Mouse (Mus musculus): ENCODE results near the gene Thumpd3. TPM values are rescaled to one million over a fixed set of nuclear protein-coding genes. Genes with fewer than 3 reads are reported as not detected.
A peak's percentile ranks its signal among the peaks of the same experiment; 100 is the strongest.

Gene Thumpd3
- 51.4 and 55.6 TPM in 2 replicates for polyA plus RNA-seq (2015; fragmentation: Nextera tagmentation; extraction: Ambion mirVana)

DNA sequence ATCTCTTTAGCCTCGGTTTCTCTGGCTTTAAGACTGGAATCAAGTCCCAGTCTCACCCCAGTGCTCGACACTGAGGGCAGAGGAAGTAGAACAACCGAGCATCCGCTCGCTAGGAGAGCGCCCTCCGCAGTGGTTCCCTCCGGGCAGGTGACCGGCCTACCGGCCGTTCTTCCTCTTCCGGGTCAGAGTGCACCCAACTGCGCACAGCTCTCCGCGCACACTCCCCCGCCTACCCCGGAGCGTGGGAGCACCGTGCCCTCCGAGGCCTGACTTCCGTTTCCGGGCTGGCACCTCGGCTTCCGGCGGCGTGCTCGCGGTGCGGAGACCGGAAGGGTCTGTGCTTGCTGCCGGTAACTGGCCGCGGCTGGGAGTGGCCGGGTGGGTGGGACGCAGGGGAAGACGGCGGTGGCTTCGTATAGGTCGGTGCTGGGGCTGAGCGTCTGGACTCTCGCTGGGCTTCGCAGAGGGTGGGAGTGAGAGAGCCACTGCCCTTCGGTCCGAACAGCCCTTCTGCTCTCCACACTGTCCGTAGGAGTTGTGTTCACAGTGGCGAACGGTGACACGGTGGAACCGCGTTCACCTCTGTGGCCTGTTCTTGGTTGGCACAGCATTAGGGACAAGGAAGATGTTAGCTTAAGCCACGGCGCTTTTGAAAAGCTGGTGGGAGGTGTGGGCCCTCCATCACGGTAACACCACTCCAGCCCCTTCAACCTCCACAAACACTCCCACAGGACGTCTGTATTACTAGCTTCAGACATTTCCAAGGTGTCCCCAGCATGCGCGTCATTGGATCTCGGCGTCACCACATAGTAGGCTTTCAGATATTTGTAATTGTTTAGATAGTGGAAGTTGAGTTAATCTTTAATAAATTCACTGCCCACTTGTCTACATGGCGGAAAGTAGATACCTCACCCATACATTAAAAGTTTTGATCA lies at the start of gene Thumpd3:
Gene Thumpd3 (plus strand): TSS at position 185 of the 935 bp plus-strand sequence.
- Histone ChIP-seq H3K4me3 (ENCODE audit: low read depth, low read length) (peak within 1 kb of the TSS; percentile 69), H3K36me3 (ENCODE audit: control insufficient read depth, insufficient read depth, low read length) (peaks cover 8% of the 10 kb centered on the region), H3K9ac (ENCODE audit: low read depth, low read length) (peak within 1 kb of the TSS; percentile 62), H3K9me3 (replicated peaks; ENCODE audit: control insufficient read depth, low read length, poor library complexity, severe bottlenecking) (no peaks in the 10 kb centered on the region), H3K27ac (ENCODE audit: low read length) (peak within 1 kb of the TSS; percentile 90), H3K4me2 (ENCODE audit: low read length) (peak within 1 kb of the TSS; percentile 98), H3K27me3 (ENCODE audit: control insufficient read depth, insufficient read depth, low read depth, low read length) (no peaks in the 10 kb centered on the region), H3K4me1 (ENCODE audit: control insufficient read depth, insufficient read depth, low read length) (peaks cover 15% of the 10 kb centered on the region)
- WGBS, result 1% methylated on average over 58 of the region's 59 CpGs
- peak; percentile 99 for ATAC-seq

DNA sequence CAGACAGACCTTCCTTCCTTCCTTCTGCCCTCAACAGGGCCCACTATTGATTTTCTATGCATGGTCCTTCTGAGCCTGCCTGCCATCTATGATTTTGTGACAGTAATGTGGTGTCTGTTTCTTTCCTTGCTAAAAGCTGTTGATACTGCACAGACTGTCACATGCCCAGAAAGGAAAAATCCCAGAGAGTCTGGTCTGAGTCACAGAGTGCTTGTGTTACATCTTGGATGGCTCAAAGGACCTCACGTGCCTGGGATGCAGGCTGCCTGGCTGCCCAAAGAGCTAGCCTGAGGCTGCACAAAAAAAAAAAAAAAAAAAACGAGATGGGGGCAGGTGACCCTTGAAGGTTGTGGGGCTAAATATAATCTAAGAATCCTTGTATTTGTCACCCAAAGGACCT lies 46.8 kb upstream of the Thumpd3 start:
- Histone ChIP-seq H3K36me3 (ENCODE audit: control insufficient read depth, insufficient read depth, low read length) (no peaks in the 10 kb centered on the region), H3K4me2 (ENCODE audit: low read length) (no peak overlapping the region), H3K27ac (ENCODE audit: low read length) (no peak overlapping the region), H3K9me3 (replicated peaks; ENCODE audit: control insufficient read depth, low read length, poor library complexity, severe bottlenecking) (no peaks in the 10 kb centered on the region), H3K4me3 (ENCODE audit: low read depth, low read length) (no peak overlapping the region), H3K27me3 (ENCODE audit: control insufficient read depth, insufficient read depth, low read depth, low read length) (no peaks in the 10 kb centered on the region), H3K4me1 (ENCODE audit: control insufficient read depth, insufficient read depth, low read length) (0 out of 2 replicates have a peak, but pooled peaks cover 3% of the 10 kb centered on the region), H3K9ac (ENCODE audit: low read depth, low read length) (no peak overlapping the region)
- WGBS, result 54% methylated on average over 2 of the region's 2 CpGs
- ATAC-seq, result no peak

DNA sequence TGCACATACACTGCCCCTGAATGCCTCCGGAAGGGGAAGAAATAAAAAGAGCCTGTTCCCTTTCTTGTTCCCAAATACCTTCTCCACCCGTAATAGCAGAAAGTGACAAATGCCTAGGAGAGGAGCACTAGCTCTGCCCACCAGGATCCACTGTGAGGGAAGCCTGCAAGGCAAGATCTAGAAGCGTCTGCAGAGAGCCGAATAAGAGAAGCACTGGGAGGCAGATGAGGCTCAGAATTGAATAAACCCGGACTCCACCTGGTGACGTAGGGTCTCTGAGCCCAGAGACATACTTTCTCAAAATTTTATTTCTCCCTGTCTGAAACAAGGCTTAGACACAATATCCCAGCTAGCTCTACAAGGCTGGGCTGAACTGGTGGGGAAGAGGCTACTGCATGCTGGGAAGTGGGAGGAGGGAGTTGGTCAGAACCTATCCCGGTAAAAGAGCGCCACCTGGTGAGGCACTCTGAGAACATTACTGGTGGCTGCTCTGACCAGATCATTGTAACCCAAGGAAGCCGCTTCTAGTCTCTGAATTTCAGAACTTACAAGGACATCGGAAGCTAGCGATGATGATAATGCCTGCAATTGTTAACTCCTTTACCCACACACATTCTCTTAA lies 45.2 kb upstream of the Thumpd3 start:
- H3K4me1 ChIP-seq (ENCODE audit: control insufficient read depth, insufficient read depth, low read length), result 0 out of 2 replicates have a peak, but pooled peaks cover 3% of the 10 kb centered on the region
- H3K27ac ChIP-seq (ENCODE audit: low read length), result peak overlapping the region; percentile 40; the same call in 1 of the 2 replicates
- H3K4me3 ChIP-seq (ENCODE audit: low read depth, low read length), result no peak overlapping the region
- no peaks in the 10 kb centered on the region for H3K27me3 ChIP-seq (ENCODE audit: control insufficient read depth, insufficient read depth, low read depth, low read length)
- ATAC-seq, result peak; percentile 94
- H3K4me2 ChIP-seq (ENCODE audit: low read length), result peak overlapping the region; percentile 41
- 28% methylated on average over 11 of the region's 11 CpGs for WGBS
- H3K36me3 ChIP-seq (ENCODE audit: control insufficient read depth, insufficient read depth, low read length), result no peaks in the 10 kb centered on the region
- peak overlapping the region; percentile 10; the same call in 1 of the 2 replicates for H3K9ac ChIP-seq (ENCODE audit: low read depth, low read length)
- no peaks in the 10 kb centered on the region for H3K9me3 ChIP-seq (replicated peaks; ENCODE audit: control insufficient read depth, low read length, poor library complexity, severe bottlenecking)

DNA sequence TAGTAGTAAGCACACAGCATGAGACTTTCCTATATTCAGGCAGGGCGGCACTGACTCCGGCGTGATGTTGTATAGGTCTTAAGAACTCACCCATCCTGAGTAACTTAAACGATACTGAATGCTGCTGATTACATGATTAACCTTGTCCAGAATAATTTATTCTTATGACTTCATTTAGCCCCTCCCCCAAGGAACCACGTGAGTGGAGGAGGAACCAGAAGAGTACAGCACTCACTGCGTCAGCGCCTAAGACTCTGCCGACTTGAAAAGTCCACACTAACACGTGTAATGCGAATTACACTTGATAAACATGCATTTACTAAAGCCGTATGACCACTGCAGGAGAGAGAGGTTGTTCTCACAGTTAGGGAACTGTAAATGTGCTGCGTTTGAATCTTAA lies 44.3 kb upstream of the Thumpd3 start:
- Histone ChIP-seq H3K9ac (ENCODE audit: low read depth, low read length) (no peak overlapping the region), H3K27ac (ENCODE audit: low read length) (no peak overlapping the region), H3K9me3 (replicated peaks; ENCODE audit: control insufficient read depth, low read length, poor library complexity, severe bottlenecking) (no peaks in the 10 kb centered on the region), H3K27me3 (ENCODE audit: control insufficient read depth, insufficient read depth, low read depth, low read length) (no peaks in the 10 kb centered on the region), H3K36me3 (ENCODE audit: control insufficient read depth, insufficient read depth, low read length) (no peaks in the 10 kb centered on the region), H3K4me2 (ENCODE audit: low read length) (no peak overlapping the region), H3K4me3 (ENCODE audit: low read depth, low read length) (no peak overlapping the region), H3K4me1 (ENCODE audit: control insufficient read depth, insufficient read depth, low read length) (0 out of 2 replicates have a peak, but pooled peaks cover 3% of the 10 kb centered on the region)
- ATAC-seq, result no peak
- 76% methylated on average over 12 of the region's 12 CpGs for WGBS

DNA sequence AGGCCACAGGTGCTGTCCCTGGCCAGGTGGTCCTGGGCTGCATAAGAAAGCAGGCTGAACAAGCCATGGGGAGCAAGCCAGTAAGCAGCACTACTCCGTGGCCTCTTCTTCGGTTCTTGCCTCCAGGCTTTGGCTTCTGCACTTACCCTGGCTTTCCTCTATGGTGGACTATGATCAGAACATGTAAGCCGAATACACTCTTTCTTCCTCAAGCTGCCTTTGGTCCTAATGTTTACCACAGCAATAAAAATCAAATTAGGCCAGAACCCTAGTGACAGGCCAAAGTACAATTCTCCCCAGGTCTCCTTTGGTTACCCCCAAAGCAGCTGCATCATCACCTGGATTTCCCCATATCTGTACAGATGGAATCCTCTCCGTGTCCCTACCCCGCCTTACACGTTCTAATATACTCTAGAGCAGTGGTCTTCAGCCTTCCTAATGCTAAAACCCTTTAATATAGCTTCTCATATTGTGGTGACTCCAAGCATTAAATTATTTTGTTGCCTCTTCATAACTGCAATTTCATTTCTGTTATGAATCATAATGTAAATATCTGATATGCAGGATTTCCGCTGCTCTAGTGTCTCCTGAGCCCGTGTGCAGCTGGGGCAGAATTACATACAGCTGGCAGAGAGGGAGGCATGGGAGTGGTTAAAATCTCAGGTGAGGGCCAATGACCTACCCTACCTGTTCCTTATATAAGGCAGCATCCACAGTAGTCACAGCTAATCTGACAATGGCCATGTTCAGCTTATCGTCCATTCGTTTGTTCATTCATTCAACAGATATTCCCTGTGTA lies 42.5 kb upstream of the Thumpd3 start:
- Histone ChIP-seq H3K4me3 (ENCODE audit: low read depth, low read length) (no peak overlapping the region), H3K9me3 (replicated peaks; ENCODE audit: control insufficient read depth, low read length, poor library complexity, severe bottlenecking) (no peaks in the 10 kb centered on the region), H3K4me2 (ENCODE audit: low read length) (no peak overlapping the region), H3K27me3 (ENCODE audit: control insufficient read depth, insufficient read depth, low read depth, low read length) (no peaks in the 10 kb centered on the region), H3K4me1 (ENCODE audit: control insufficient read depth, insufficient read depth, low read length) (0 out of 2 replicates have a peak, but pooled peaks cover 3% of the 10 kb centered on the region), H3K9ac (ENCODE audit: low read depth, low read length) (no peak overlapping the region), H3K27ac (ENCODE audit: low read length) (no peak overlapping the region), H3K36me3 (ENCODE audit: control insufficient read depth, insufficient read depth, low read length) (no peaks in the 10 kb centered on the region)
- no peak for ATAC-seq
- WGBS, result 89% methylated on average over 10 of the region's 10 CpGs

DNA sequence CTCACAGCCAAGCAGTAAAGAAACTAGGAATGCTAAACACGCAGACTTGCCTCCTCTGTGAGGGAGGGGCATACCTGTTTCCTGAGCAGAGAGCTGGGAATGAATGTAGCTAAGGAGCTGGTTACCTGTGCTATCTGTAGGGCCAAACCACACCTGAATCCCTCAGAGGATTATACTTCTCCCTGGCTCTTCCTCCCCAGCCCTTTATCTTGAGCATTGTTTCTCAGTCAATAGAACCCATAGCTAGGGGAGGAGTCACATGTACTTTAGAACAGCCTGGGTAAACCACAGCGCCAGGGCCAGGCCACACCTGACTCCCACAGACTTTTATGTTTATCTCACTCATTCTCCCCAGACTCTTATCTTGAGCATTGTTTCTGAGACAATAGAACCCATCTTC lies 39.2 kb upstream of the Thumpd3 start:
- no peak for ATAC-seq

DNA sequence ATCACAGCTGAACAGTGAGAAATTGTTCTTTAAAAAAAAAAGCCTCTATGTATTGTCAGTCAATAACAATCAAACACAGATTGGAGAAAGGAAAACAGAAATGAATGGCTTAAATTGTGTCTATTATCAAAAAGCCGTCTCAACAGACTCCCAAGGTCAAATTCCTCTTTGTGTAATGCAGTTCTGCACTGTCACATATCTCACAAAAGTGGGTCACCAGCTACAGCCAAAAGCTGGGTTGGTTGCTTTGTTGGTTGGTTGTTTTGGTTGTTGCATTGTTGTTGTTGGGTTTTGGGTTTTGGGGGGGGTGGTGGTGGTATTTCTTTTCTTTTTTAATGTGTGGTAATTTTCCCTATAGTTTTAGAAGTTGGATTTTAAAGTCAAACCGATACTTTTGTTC lies 34.1 kb upstream of the Thumpd3 start:
- no peak overlapping the region for H3K4me2 ChIP-seq (ENCODE audit: low read length)
- WGBS, result 22% methylated on average over 2 of the region's 2 CpGs
- H3K9ac ChIP-seq (ENCODE audit: low read depth, low read length), result no peak overlapping the region
- H3K9me3 ChIP-seq (replicated peaks; ENCODE audit: control insufficient read depth, low read length, poor library complexity, severe bottlenecking), result no peaks in the 10 kb centered on the region
- H3K4me3 ChIP-seq (ENCODE audit: low read depth, low read length), result no peak overlapping the region
- ATAC-seq, result no peak
- no peaks in the 10 kb centered on the region for H3K36me3 ChIP-seq (ENCODE audit: control insufficient read depth, insufficient read depth, low read length)
- H3K4me1 ChIP-seq (ENCODE audit: control insufficient read depth, insufficient read depth, low read length), result no peaks in the 10 kb centered on the region
- H3K27me3 ChIP-seq (ENCODE audit: control insufficient read depth, insufficient read depth, low read depth, low read length), result no peaks in the 10 kb centered on the region
- peak overlapping the region; percentile 54 for H3K27ac ChIP-seq (ENCODE audit: low read length)

More for the DNA sequence above, 39.2 kb upstream of the Thumpd3 start:
- H3K4me1 ChIP-seq (ENCODE audit: control insufficient read depth, insufficient read depth, low read length), result no peaks in the 10 kb centered on the region
- H3K4me3 ChIP-seq (ENCODE audit: low read depth, low read length), result no peak overlapping the region
- no peak overlapping the region for H3K4me2 ChIP-seq (ENCODE audit: low read length)
- no peaks in the 10 kb centered on the region for H3K9me3 ChIP-seq (replicated peaks; ENCODE audit: control insufficient read depth, low read length, poor library complexity, severe bottlenecking)
- H3K27me3 ChIP-seq (ENCODE audit: control insufficient read depth, insufficient read depth, low read depth, low read length), result no peaks in the 10 kb centered on the region
- no peaks in the 10 kb centered on the region for H3K36me3 ChIP-seq (ENCODE audit: control insufficient read depth, insufficient read depth, low read length)
- WGBS, result 70% methylated on average over 2 of the region's 2 CpGs
- H3K9ac ChIP-seq (ENCODE audit: low read depth, low read length), result no peak overlapping the region
- no peak overlapping the region for H3K27ac ChIP-seq (ENCODE audit: low read length)

DNA sequence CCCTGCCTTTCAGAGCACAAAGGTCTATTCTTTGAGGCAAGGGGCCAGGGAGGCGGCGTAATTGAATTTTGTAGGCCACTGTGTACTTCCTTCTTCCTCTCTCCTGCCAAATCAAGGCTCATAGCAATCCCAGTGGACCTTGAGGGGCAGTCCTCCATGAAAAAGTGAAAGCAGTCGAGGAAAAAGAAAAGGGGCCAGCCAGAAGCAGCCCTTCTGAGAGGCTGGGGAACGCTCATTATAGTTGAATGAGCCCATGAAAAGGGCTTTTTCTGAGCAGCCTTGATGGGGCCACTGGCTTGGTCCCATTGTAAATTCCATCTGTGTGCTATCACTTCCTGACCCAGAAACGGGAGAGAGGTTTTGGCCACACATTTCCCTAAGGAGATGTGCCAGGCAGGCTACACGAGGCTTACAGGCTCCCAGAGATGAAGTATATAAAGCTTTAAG lies 33.5 kb upstream of the Thumpd3 start:
- peak; percentile 85 for ATAC-seq
- Histone ChIP-seq H3K4me2 (ENCODE audit: low read length) (no peak overlapping the region; the same call in 1 of the 2 replicates), H3K27me3 (ENCODE audit: control insufficient read depth, insufficient read depth, low read depth, low read length) (no peaks in the 10 kb centered on the region), H3K27ac (ENCODE audit: low read length) (peak overlapping the region; percentile 24), H3K4me3 (ENCODE audit: low read depth, low read length) (no peak overlapping the region), H3K9me3 (replicated peaks; ENCODE audit: control insufficient read depth, low read length, poor library complexity, severe bottlenecking) (no peaks in the 10 kb centered on the region), H3K4me1 (ENCODE audit: control insufficient read depth, insufficient read depth, low read length) (no peaks in the 10 kb centered on the region; the same call in 1 of the 2 replicates), H3K36me3 (ENCODE audit: control insufficient read depth, insufficient read depth, low read length) (no peaks in the 10 kb centered on the region), H3K9ac (ENCODE audit: low read depth, low read length) (no peak overlapping the region)
- 5% methylated on average over 6 of the region's 6 CpGs for WGBS

All from midbrain, embryonic 16.5 days (tissue).